Comparison of ENCODE assay signal across 9 mouse cellular contexts in genomic region chr9:108136930-108137462, GRCm38 (mm10). TPM values are rescaled to one million over a fixed set of nuclear protein-coding genes. Genes with fewer than 3 reads are reported as not detected.
DNase-seq lines count a peak whose midpoint lies in the region; ATAC-seq and TF ChIP-seq lines count a peak whose summit lies in the region.
"Had no signal": no experiment of that assay in that cellular context is flagged by ENCODE, and none has a peak within 500 bp of the region (broad histone marks: within the 10 kb centered on the region; RNA-seq: fewer than 3 reads in every experiment).

No protein-coding gene starts in this region.

- TF ChIP-seq CTCF in MEL (IDR thresholded peaks at IDR 0.05 in 2 of 3, conservative IDR thresholded peaks at IDR 0.05 in 1 of 3; ENCODE audit: control insufficient read depth in 1 of 3, insufficient read depth in 1 of 3, low read depth in 2 of 3, low read length in 3 of 3, poor library complexity in 1 of 3, severe bottlenecking in 1 of 3), result no peak
- no peak for TF ChIP-seq CTCF in lung, postnatal 0 days (IDR thresholded peaks at IDR 0.05)

- H3K27ac ChIP-seq in MEL (ENCODE audit: control insufficient read depth, low read depth, low read length), result no peak overlapping the region
- no peak overlapping the region for H3K27ac ChIP-seq in lung, postnatal 0 days (ENCODE audit: low read length)

- no peaks in the 10 kb centered on the region; a peak in 1 of 4 replicates for H3K27me3 ChIP-seq in MEL (ENCODE audit: control insufficient read depth in 1 of 2, insufficient read depth in 2 of 2, low read length in 2 of 2)
- no peaks in the 10 kb centered on the region for H3K27me3 ChIP-seq in lung, postnatal 0 days (replicated peaks; ENCODE audit: insufficient read depth, low read length)

- no peaks in the 10 kb centered on the region for H3K9me3 ChIP-seq in MEL (replicated peaks; ENCODE audit: insufficient read depth, low read length)
- no peaks in the 10 kb centered on the region for H3K9me3 ChIP-seq in lung, postnatal 0 days (ENCODE audit: low read length)

- no peak overlapping the region for H3K4me3 ChIP-seq in MEL (ENCODE audit: control insufficient read depth in 1 of 2, insufficient read depth in 1 of 2, low read depth in 2 of 2, low read length in 2 of 2)
- no peak overlapping the region for H3K4me3 ChIP-seq in lung, postnatal 0 days (ENCODE audit: low read depth, low read length)

- H3K79me2 ChIP-seq in MEL (ENCODE audit: control insufficient read depth, insufficient read depth, low read length, poor library complexity), result no peaks in the 10 kb centered on the region

- no peak for TF ChIP-seq POLR2A in MEL (IDR thresholded peaks at IDR 0.05; ENCODE audit: control insufficient read depth in 1 of 2, insufficient read depth in 1 of 2, low read depth in 1 of 2, low read length in 2 of 2, poor library complexity in 1 of 2)

- no peak overlapping the region for H3K4me2 ChIP-seq in lung, postnatal 0 days (replicated peaks; ENCODE audit: low read depth, low read length)

- DNase-seq in 3T3-L1 (ENCODE audit: low read depth, low spot score) (peak; percentile 97), MEL (ENCODE audit: low read depth, low spot score) (peak; percentile 53)
- DNase-seq in fat pad, adult 2 months (ENCODE audit: extremely low read depth, low read depth, low spot score), result peak; percentile 36
- peak; percentile 79 to 91 for DNase-seq in left cerebral cortex, adult 9 months (ENCODE audit: low spot score in 2 of 2)
- DNase-seq in retina, embryonic 14.5 days (ENCODE audit: low spot score), result no peak
- no peak for DNase-seq in Muller cell, postnatal 12 days (ENCODE audit: inconsistent ontology term)
- no peak for DNase-seq in lung, postnatal 0 days (ENCODE audit: low spot score)
- DNase-seq in kidney, adult 8-10 months, result no peak

- H3K4me1 ChIP-seq in MEL (ENCODE audit: control insufficient read depth in 1 of 2, insufficient read depth in 2 of 2, low read length in 2 of 2), result peaks cover 5 to 20% of the 10 kb centered on the region in 2 experiments
- no peaks in the 10 kb centered on the region for H3K4me1 ChIP-seq in lung, postnatal 0 days (ENCODE audit: insufficient read depth, low read depth, low read length)

- WGBS in lung, postnatal 0 days, result 70% methylated on average over 6 of the region's 6 CpGs

- TF ChIP-seq EP300 in MEL (IDR thresholded peaks at IDR 0.05; ENCODE audit: low read depth in 1 of 2, low read length in 2 of 2), result no peak
- TF ChIP-seq EP300 in lung, postnatal 0 days (IDR thresholded peaks at IDR 0.05), result no peak

- H3K36me3 ChIP-seq in MEL (ENCODE audit: control insufficient read depth in 1 of 2, insufficient read depth in 2 of 2, low read length in 2 of 2), result peaks cover 0 to 4% of the 10 kb centered on the region in 2 experiments; a peak in 2 of 4 replicates
- no peaks in the 10 kb centered on the region for H3K36me3 ChIP-seq in lung, postnatal 0 days (ENCODE audit: insufficient read depth, low read length)

- no peak for TF ChIP-seq RAD21 in MEL (IDR thresholded peaks at IDR 0.05; ENCODE audit: low read depth, low read length)

- no peak for ATAC-seq in lung, postnatal 0 days

- H3K9ac ChIP-seq in MEL (ENCODE audit: control insufficient read depth, low read depth, low read length, poor library complexity, severe bottlenecking), result no peak overlapping the region
- no peak overlapping the region for H3K9ac ChIP-seq in lung, postnatal 0 days (replicated peaks; ENCODE audit: low read depth)

TF ChIP-seq in MEL, 35 proteins besides CTCF, POLR2A, EP300 and RAD21:
- TF ChIP-seq UBTF (IDR thresholded peaks at IDR 0.05; ENCODE audit: borderline replicate concordance, insufficient read depth, low read depth, low read length) (no peak), NRF1 (IDR thresholded peaks at IDR 0.05; ENCODE audit: insufficient read depth, low read depth, low read length, poor library complexity, severe bottlenecking) (no peak), ZNF384 (IDR thresholded peaks at IDR 0.05; ENCODE audit: low read depth, low read length) (no peak), HCFC1 (IDR thresholded peaks at IDR 0.05; ENCODE audit: low read depth, low read length) (no peak), ZKSCAN1 (IDR thresholded peaks at IDR 0.05; ENCODE audit: low read depth, low read length) (no peak), USF1 (IDR thresholded peaks at IDR 0.05; ENCODE audit: low read depth, low read length) (0 out of 2 replicates have a peak, but pooled peaks have one; percentile 23), NELFE (IDR thresholded peaks at IDR 0.05; ENCODE audit: low read depth, low read length) (no peak), TAL1 (IDR thresholded peaks at IDR 0.05; ENCODE audit: low read length) (no peak), CHD1 (IDR thresholded peaks at IDR 0.05; ENCODE audit: low read depth, low read length) (no peak), POLR2AphosphoS2 (IDR thresholded peaks at IDR 0.05; ENCODE audit: low read length) (no peak), MAX (IDR thresholded peaks at IDR 0.05; ENCODE audit: low read length) (peak; percentile 60), ELF1 (IDR thresholded peaks at IDR 0.05; ENCODE audit: low read depth, low read length) (no peak), SIN3A (IDR thresholded peaks at IDR 0.05; ENCODE audit: low read length) (no peak), KAT2A (conservative IDR thresholded peaks at IDR 0.05; ENCODE audit: low read depth, low read length) (no peak)

RNA-seq across cellular contexts. Expression of gene Apeh, which starts 42.6 kb away (rescaled TPM):
- 57.5 and 76.1 TPM in 2 replicates for total RNA-seq in MEL (2012; rRNA removed)
- 10 to 100 TPM in 1 of 2 experiments, not detected in 1; 69.0 TPM for polyA plus RNA-seq in MEL (2012; ENCODE audit: insufficient read depth in 1 of 2, insufficient read length in 2 of 2, low read depth in 1 of 2, low replicate concordance in 2 of 2, missing spikeins in 1 of 2)
- 29.3 and 34.6 TPM in 2 replicates for polyA plus RNA-seq in lung, postnatal 0 days (2015; fragmentation: Nextera tagmentation; extraction: Ambion mirVana)

RNA-seq across cellular contexts. Expression of gene Bsn, which starts 53.2 kb away (rescaled TPM):
- 2.7 and 3.5 TPM in 2 replicates for total RNA-seq in MEL (2012; rRNA removed)
- polyA plus RNA-seq in MEL (2012; ENCODE audit: insufficient read depth in 1 of 2, insufficient read length in 2 of 2, low read depth in 1 of 2, low replicate concordance in 2 of 2, missing spikeins in 1 of 2), result 1 to 10 TPM in 1 of 2 experiments, not detected in 1; 5.6 TPM
- polyA plus RNA-seq in lung, postnatal 0 days (2015; fragmentation: Nextera tagmentation; extraction: Ambion mirVana), result 0.06 and 0.12 TPM in 2 replicates

RNA-seq across cellular contexts. Expression of gene Rnf123, which starts 53.9 kb away (rescaled TPM):
- 24.9 and 28.5 TPM in 2 replicates for total RNA-seq in MEL (2012; rRNA removed)
- 10 to 100 TPM in 1 of 2 experiments, not detected in 1; 74.8 TPM for polyA plus RNA-seq in MEL (2012; ENCODE audit: insufficient read depth in 1 of 2, insufficient read length in 2 of 2, low read depth in 1 of 2, low replicate concordance in 2 of 2, missing spikeins in 1 of 2)
- 19.7 and 20.4 TPM in 2 replicates for polyA plus RNA-seq in lung, postnatal 0 days (2015; fragmentation: Nextera tagmentation; extraction: Ambion mirVana)

RNA-seq across cellular contexts. Expression of gene Mst1, which starts 56.8 kb away (rescaled TPM):
- total RNA-seq in MEL (2012; rRNA removed), result 1.6 and 4.6 TPM in 2 replicates
- polyA plus RNA-seq in MEL (2012; ENCODE audit: insufficient read depth in 1 of 2, insufficient read length in 2 of 2, low read depth in 1 of 2, low replicate concordance in 2 of 2, missing spikeins in 1 of 2), result 1 to 10 TPM in 1 of 2 experiments, not detected in 1; 10.0 TPM
- 0.62 and 1.1 TPM in 2 replicates for polyA plus RNA-seq in lung, postnatal 0 days (2015; fragmentation: Nextera tagmentation; extraction: Ambion mirVana)
- total RNA-seq: left cerebral cortex, postnatal 10 days had no signal

Comparison
In these comparisons a context has a peak if more than half of its experiments do, and no peak if none do; other contexts are left out.
1. DNase-seq: peak in 3T3-L1 (single experiment), MEL (single experiment), fat pad, adult 2 months (single experiment) and left cerebral cortex, adult 9 months (2 of 2); none in retina, embryonic 14.5 days (single experiment), Muller cell, postnatal 12 days (single experiment), lung, postnatal 0 days (single experiment) and kidney, adult 8-10 months (0 of 2).